Comparison of ENCODE assay signal across 8 mouse cellular contexts in genomic region chr11:49103047-49103693, GRCm38 (mm10). TPM values are rescaled to one million over a fixed set of nuclear protein-coding genes. Genes with fewer than 3 reads are reported as not detected.
DNase-seq lines count a peak whose midpoint lies in the region; ATAC-seq lines count a peak whose summit lies in the region.

No protein-coding gene starts in this region.

- H3K4me2 ChIP-seq in hindbrain, embryonic 13.5 days, result 0 out of 2 replicates have a peak overlapping the region, but pooled peaks have one; percentile 2

- ATAC-seq in hindbrain, embryonic 13.5 days (ENCODE audit: low FRiP score), result peak; percentile 86

- H3K27me3 ChIP-seq in hindbrain, embryonic 13.5 days, result no peaks in the 10 kb centered on the region

- H3K4me1 ChIP-seq in hindbrain, embryonic 13.5 days (replicated peaks), result no peaks in the 10 kb centered on the region

- 22% methylated on average over 8 of the region's 8 CpGs for WGBS in hindbrain, embryonic 13.5 days

- no peak overlapping the region for H3K4me3 ChIP-seq in hindbrain, embryonic 13.5 days

- DNase-seq in NIH3T3 (ENCODE audit: low read depth), result peak; percentile 96
- DNase-seq in cerebellum, adult 9-11 months, result peak; percentile 59
- DNase-seq in frontal cortex, postnatal 36 days (ENCODE audit: low spot score in 2 of 2), result peak; percentile 84 to 91
- peak; percentile 92 for DNase-seq in layer of hippocampus, postnatal 10 days (ENCODE audit: low spot score in 2 of 2)
- peak; percentile 96 for DNase-seq in lung, postnatal 14 days
- peak; percentile 83 for DNase-seq in retina, postnatal 1 day
- DNase-seq in thymus, postnatal 36 days, result peak; percentile 85 to 90

- H3K9ac ChIP-seq in hindbrain, embryonic 13.5 days, result 0 out of 2 replicates have a peak overlapping the region, but pooled peaks have one; percentile 9

- no peaks in the 10 kb centered on the region for H3K36me3 ChIP-seq in hindbrain, embryonic 13.5 days

- H3K9me3 ChIP-seq in hindbrain, embryonic 13.5 days, result no peaks in the 10 kb centered on the region

- no peak overlapping the region for H3K27ac ChIP-seq in hindbrain, embryonic 13.5 days

RNA-seq across cellular contexts. Expression of gene Olfr1396, which starts 11.5 kb away (rescaled TPM):
- not detected in 2 replicates for polyA plus RNA-seq in hindbrain, embryonic 13.5 days (2015; fragmentation: Nextera tagmentation; extraction: Ambion mirVana)
- not detected for total RNA-seq in layer of hippocampus, postnatal 10 days (2021)

RNA-seq across cellular contexts. Expression of gene Ifi47, which starts 26.8 kb away (rescaled TPM):
- polyA plus RNA-seq in hindbrain, embryonic 13.5 days (2015; fragmentation: Nextera tagmentation; extraction: Ambion mirVana), result 0.66 and 0.98 TPM in 2 replicates
- under 1 TPM; 0.21 to 0.62 TPM for total RNA-seq in layer of hippocampus, postnatal 10 days (2021)

RNA-seq across cellular contexts. Expression of gene Olfr1395, which starts 38.9 kb away (rescaled TPM):
- not detected in 2 replicates for polyA plus RNA-seq in hindbrain, embryonic 13.5 days (2015; fragmentation: Nextera tagmentation; extraction: Ambion mirVana)
- not detected for total RNA-seq in layer of hippocampus, postnatal 10 days (2021)

RNA-seq across cellular contexts. Expression of gene Tgtp2, which starts 39.2 kb away (rescaled TPM):
- polyA plus RNA-seq in hindbrain, embryonic 13.5 days (2015; fragmentation: Nextera tagmentation; extraction: Ambion mirVana), result not detected in 2 replicates
- total RNA-seq in layer of hippocampus, postnatal 10 days (2021), result under 1 TPM in 1 of 2 experiments, not detected in 1; 0.11 TPM

RNA-seq across cellular contexts. Expression of gene Olfr1394, which starts 51.0 kb away (rescaled TPM):
- polyA plus RNA-seq in hindbrain, embryonic 13.5 days (2015; fragmentation: Nextera tagmentation; extraction: Ambion mirVana), result not detected in 2 replicates
- total RNA-seq in layer of hippocampus, postnatal 10 days (2021), result not detected
